Mouse (Mus musculus): ENCODE measurements at regions not wholly inside any gene's neighbourhood (a gene's known extent, or its start where the extent isn't known, plus 50 kb on each side); places are given as distances from the start of the nearest gene placed in this dataset.

GRCm38 (mm10) chr9:83059083-83059482, 83.8 kb upstream of the Phip start:
- DNase-seq (ENCODE audit: low spot score): no peak

GRCm38 (mm10) chr9:83056208-83056607, 80.9 kb upstream of the Phip start:
- no peak for DNase-seq (ENCODE audit: low spot score)

- DNase-seq (ENCODE audit: low spot score): no peak
Observed at GRCm38 (mm10) chr9:83051666-83052065, 76.3 kb upstream of the Phip start.

DNA sequence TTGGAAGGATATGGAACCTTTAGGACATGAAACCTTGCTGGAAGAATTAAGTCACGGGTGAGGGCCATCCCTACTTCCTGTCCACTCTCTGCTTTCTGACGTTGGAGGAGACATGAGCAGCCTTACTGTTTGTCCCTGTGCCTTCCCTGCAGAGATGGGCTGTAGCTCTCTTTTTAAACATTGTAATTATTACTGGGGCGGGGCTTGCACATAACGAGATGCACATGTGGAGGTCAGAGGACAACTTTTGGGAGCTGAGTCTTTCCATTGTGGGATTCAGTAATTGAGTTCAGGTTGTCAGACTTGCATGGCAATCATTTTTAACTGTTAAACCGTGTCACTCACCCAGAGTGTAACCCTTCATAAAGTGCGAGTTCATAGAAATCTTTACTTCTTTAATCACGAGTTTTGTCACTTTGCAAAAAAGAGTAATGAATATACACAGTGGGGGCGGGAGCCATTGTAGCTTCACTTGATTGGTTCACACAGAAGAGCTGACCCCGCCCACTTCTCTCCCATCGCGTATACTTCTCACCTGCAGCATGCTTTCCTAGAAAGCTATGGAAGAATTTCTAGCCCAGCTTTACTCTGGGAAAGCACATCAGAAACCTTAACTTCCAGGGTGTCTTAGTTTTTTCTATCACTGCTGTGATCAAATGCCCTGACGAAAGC, 72.4 kb upstream of the Phip start:
- no peak for DNase-seq (ENCODE audit: low spot score)

- DNase-seq (ENCODE audit: low spot score): no peak
Observed at GRCm38 (mm10) chr9:83046035-83046434, 70.7 kb upstream of the Phip start.

DNA sequence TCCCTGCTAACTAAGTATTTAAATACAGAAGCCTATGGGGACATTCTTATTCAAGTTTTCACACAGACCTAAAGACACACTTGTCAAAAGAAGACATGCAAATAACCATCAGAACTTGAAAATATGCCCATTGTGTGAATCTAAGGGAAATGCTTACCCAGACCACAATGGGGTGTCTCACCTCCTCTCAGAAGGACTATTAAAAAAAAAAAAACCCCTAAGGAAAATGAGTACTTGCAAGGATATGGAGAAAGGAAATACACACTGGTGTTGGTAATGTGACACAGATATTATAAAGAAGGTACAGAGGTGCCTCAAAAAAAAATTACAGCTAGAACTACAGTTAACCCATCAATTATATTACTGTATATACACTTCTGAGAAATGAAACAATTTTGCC, 68.5 kb upstream of the Phip start:
- DNase-seq (ENCODE audit: low spot score): no peak

GRCm38 (mm10) chr9:83041345-83041744, 66.0 kb upstream of the Phip start:
- no peak for DNase-seq (ENCODE audit: low spot score)

DNA sequence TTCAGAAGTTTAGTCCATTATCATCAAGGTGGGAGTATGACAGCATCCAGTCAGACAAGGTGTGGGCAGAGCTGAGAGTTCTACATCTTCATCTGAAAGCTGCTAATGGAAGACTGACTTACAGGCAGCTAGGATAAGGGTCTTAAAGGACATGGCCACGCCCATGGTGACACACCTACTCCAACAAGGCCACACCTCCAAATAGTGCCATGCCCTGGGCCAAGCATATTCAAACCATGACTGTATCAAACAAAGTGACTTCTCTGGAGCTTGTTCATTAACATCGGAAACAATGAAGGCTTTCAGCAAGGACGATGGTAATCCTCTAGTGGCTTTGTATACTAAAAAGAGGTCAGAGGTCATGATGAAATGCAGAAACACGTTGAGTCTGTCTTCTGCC, 65.4 kb upstream of the Phip start:
- no peak for DNase-seq (ENCODE audit: low spot score)

GRCm38 (mm10) chr9:83037261-83038119, 62.2 kb upstream of the Phip start:
- DNase-seq (ENCODE audit: low spot score): peak; percentile 59
